Mouse (Mus musculus) kidney, adult 2 months (tissue): ENCODE measurements at regions not wholly inside any gene's neighbourhood (a gene's known extent, or its start where the extent isn't known, plus 50 kb on each side); places are given as distances from the start of the nearest gene placed in this dataset.

Source experiments
- CTCF ChIP-seq: fragments of 200-500 bp; conservative IDR thresholded peaks from 2 replicates; pipeline ENCODE4 v1.5.1; 2011; ENCODE audit warnings: low read depth, mild to moderate bottlenecking, control low read depth, low read length, moderate library complexity, mixed read lengths; ENCODE audit not compliant: insufficient read depth, insufficient read length
- POLR2A ChIP-seq: fragments of 200-500 bp; IDR thresholded peaks from one replicate; pipeline ENCODE4 v1.6.1; 2011; ENCODE audit warnings: low read depth, low read length, control low read depth

DNA sequence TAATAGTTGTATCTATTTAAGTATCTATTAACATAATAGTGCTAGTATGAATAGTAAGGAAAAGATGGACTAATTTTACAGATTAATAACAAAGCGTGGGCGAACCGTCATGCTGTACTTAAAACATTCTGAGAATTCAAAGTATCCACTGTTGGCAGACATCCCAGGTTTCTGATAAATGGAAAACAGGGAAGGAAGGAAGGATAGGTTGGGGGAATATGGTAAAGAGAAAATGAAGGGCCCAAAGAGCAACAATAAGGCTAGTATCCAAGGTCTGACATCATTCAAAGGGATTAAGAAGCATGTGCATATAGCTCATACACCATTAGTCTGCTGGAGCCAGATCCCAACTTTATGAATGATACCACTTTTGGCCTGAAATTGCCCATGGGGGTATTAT is 572.0 kb upstream of the Pdzrn3 start:
- no peak for TF ChIP-seq POLR2A
- TF ChIP-seq CTCF, result no peak
